Mouse (Mus musculus) embryonic facial prominence, embryonic 10.5 days (tissue): Measurements from ENCODE around the gene Misp. TPM values are rescaled to one million over a fixed set of nuclear protein-coding genes. Genes with fewer than 3 reads are reported as not detected.

Experiments used
- DNase-seq: peaks from one replicate; pipeline ENCODE4 v3.0.0-alpha.2; 2017; ENCODE audit warnings: low spot score
- H3K27ac ChIP-seq: fragments of 300-500 bp; sonication (generic); replicated peaks from 2 replicates; pipeline ENCODE4 v1.5.1; 2016; ENCODE audit warnings: mild to moderate bottlenecking
- H3K27me3 ChIP-seq: fragments of 300-500 bp; sonication (generic); replicated peaks from 2 replicates; pipeline ENCODE4 v1.6.1; 2016; ENCODE audit warnings: low read depth, mild to moderate bottlenecking; ENCODE audit not compliant: poor library complexity, severe bottlenecking
- H3K36me3 ChIP-seq: fragments of 300-500 bp; sonication (generic); replicated peaks from 2 replicates; pipeline ENCODE4 v1.6.1; 2016; ENCODE audit warnings: mild to moderate bottlenecking, moderate library complexity
- H3K4me1 ChIP-seq: fragments of 300-500 bp; sonication (generic); 2 replicates; pipeline ENCODE4 v1.6.1; 2016
- H3K4me3 ChIP-seq: fragments of 300-500 bp; sonication (generic); 2 replicates; pipeline ENCODE4 v1.5.1; 2016; ENCODE audit warnings: mild to moderate bottlenecking, moderate library complexity
- H3K9me3 ChIP-seq: fragments of 300-500 bp; sonication (generic); 2 replicates; pipeline ENCODE4 v1.6.1; 2016; ENCODE audit warnings: mild to moderate bottlenecking
- WGBS: fragments of 180-500 bp; shearing (Covaris S2); methylation state at CpG from one replicate; pipeline ENCODE4 v1.1.7; 2016; 5-methylcytosine and 5-hydroxymethylcytosine counted together
- polyA plus RNA-seq: library from polyadenylated mRNA; unstranded; fragments of >200 nt; fragmentation: Nextera tagmentation; extraction: Ambion mirVana; gene quantifications from 2 replicates; pipeline ENCODE4 v1.2.1, GENCODE M21; 2016

Gene Misp
- polyA plus RNA-seq, 1 experiment from 2014 or later: 2.2 TPM

GRCm38 (mm10) chr10:79783920-79784800 is 36.6 kb upstream of the Misp start:
- 39% methylated on average over 27 of the region's 27 CpGs for WGBS
- peaks cover 28% of the 10 kb centered on the region for H3K4me1 ChIP-seq
- no peak overlapping the region for H3K27ac ChIP-seq
- H3K36me3 ChIP-seq: no peaks in the 10 kb centered on the region
- H3K27me3 ChIP-seq: peaks cover 60% of the 10 kb centered on the region
- no peak overlapping the region for H3K4me3 ChIP-seq
- peak; percentile 70 for DNase-seq
- no peaks in the 10 kb centered on the region for H3K9me3 ChIP-seq

GRCm38 (mm10) chr10:79788386-79789158 is 32.2 kb upstream of the Misp start:
- no peak overlapping the region for H3K4me3 ChIP-seq
- no peak overlapping the region for H3K27ac ChIP-seq
- no peaks in the 10 kb centered on the region for H3K36me3 ChIP-seq
- no peaks in the 10 kb centered on the region for H3K9me3 ChIP-seq
- DNase-seq: peak; percentile 79
- WGBS: 39% methylated on average over 7 of the region's 7 CpGs
- H3K4me1 ChIP-seq: peaks cover 14% of the 10 kb centered on the region
- peaks cover 17% of the 10 kb centered on the region for H3K27me3 ChIP-seq

GRCm38 (mm10) chr10:79789581-79789980 is 31.2 kb upstream of the Misp start:
- Histone ChIP-seq H3K27me3 (peaks cover 7% of the 10 kb centered on the region), H3K4me3 (no peak overlapping the region), H3K36me3 (no peaks in the 10 kb centered on the region), H3K27ac (no peak overlapping the region), H3K4me1 (peaks cover 24% of the 10 kb centered on the region), H3K9me3 (no peaks in the 10 kb centered on the region)
- 61% methylated on average over 2 of the region's 2 CpGs for WGBS
- DNase-seq: no peak

- Histone ChIP-seq H3K27ac (no peak within 1 kb of the TSS), H3K4me3 (no peak within 1 kb of the TSS), H3K27me3 (no peaks in the 10 kb centered on the region; the same call in 1 of the 2 replicates), H3K36me3 (peaks cover 7% of the 10 kb centered on the region), H3K9me3 (no peaks in the 10 kb centered on the region), H3K4me1 (peaks cover 33% of the 10 kb centered on the region)
- WGBS: 84% methylated on average over 4 of the region's 4 CpGs
- DNase-seq: no peak
Measured at GRCm38 (mm10) chr10:79790861-79791260, 29.9 kb upstream of the Misp start, which contains the start of gene Prss57. TSS of gene Prss57 (minus strand) at chr10:79790961.

- no peak for DNase-seq
- WGBS: 79% methylated on average over 5 of the region's 5 CpGs
- H3K27ac ChIP-seq: 0 out of 2 replicates have a peak overlapping the region, but pooled peaks have one; percentile 97
- H3K9me3 ChIP-seq: no peaks in the 10 kb centered on the region
- H3K4me3 ChIP-seq: peak overlapping the region; percentile 95; the same call in 1 of the 2 replicates
- peaks cover 43% of the 10 kb centered on the region for H3K4me1 ChIP-seq
- H3K36me3 ChIP-seq: peaks cover 15% of the 10 kb centered on the region
- no peaks in the 10 kb centered on the region; the same call in 1 of the 2 replicates for H3K27me3 ChIP-seq
Measured at GRCm38 (mm10) chr10:79792339-79793040, 28.3 kb upstream of the Misp start.

- Histone ChIP-seq H3K9me3 (no peaks in the 10 kb centered on the region), H3K4me3 (peak within 1 kb of the TSS; percentile 95), H3K4me1 (peaks cover 50% of the 10 kb centered on the region), H3K27ac (peak within 1 kb of the TSS; percentile 97), H3K27me3 (no peaks in the 10 kb centered on the region; the same call in 1 of the 2 replicates), H3K36me3 (peaks cover 15% of the 10 kb centered on the region)
- WGBS: 5% methylated on average over 51 of the region's 51 CpGs
- peak; percentile 86 for DNase-seq
Measured at GRCm38 (mm10) chr10:79793051-79793737, 27.6 kb upstream of the Misp start, which contains the start of gene Palm. TSS of gene Palm (plus strand) at chr10:79793572.

GRCm38 (mm10) chr10:79793738-79794490 is 26.9 kb upstream of the Misp start:
- H3K9me3 ChIP-seq: no peaks in the 10 kb centered on the region
- H3K4me1 ChIP-seq: peaks cover 52% of the 10 kb centered on the region
- peak; percentile 67 for DNase-seq
- peak overlapping the region; percentile 95 for H3K4me3 ChIP-seq
- peaks cover 16% of the 10 kb centered on the region for H3K36me3 ChIP-seq
- no peaks in the 10 kb centered on the region; the same call in 1 of the 2 replicates for H3K27me3 ChIP-seq
- WGBS: 3% methylated on average over 37 of the region's 38 CpGs
- peak overlapping the region; percentile 97 for H3K27ac ChIP-seq

GRCm38 (mm10) chr10:79794491-79794931 is 26.3 kb upstream of the Misp start:
- peaks cover 51% of the 10 kb centered on the region for H3K4me1 ChIP-seq
- WGBS: 7% methylated on average over 10 of the region's 10 CpGs
- no peaks in the 10 kb centered on the region; the same call in 1 of the 2 replicates for H3K27me3 ChIP-seq
- peak; percentile 46 for DNase-seq
- peak overlapping the region; percentile 95 for H3K4me3 ChIP-seq
- peak overlapping the region; percentile 97 for H3K27ac ChIP-seq
- H3K9me3 ChIP-seq: no peaks in the 10 kb centered on the region
- peaks cover 21% of the 10 kb centered on the region for H3K36me3 ChIP-seq

GRCm38 (mm10) chr10:79795905-79796304 is 24.9 kb upstream of the Misp start:
- Histone ChIP-seq H3K9me3 (no peaks in the 10 kb centered on the region), H3K27ac (no peak overlapping the region), H3K4me1 (peaks cover 51% of the 10 kb centered on the region), H3K4me3 (peak overlapping the region; percentile 11; the same call in 1 of the 2 replicates), H3K27me3 (no peaks in the 10 kb centered on the region), H3K36me3 (peaks cover 33% of the 10 kb centered on the region)
- no peak for DNase-seq
- WGBS: 97% methylated on average over 3 of the region's 3 CpGs

GRCm38 (mm10) chr10:79797326-79797725 is 23.5 kb upstream of the Misp start:
- H3K4me3 ChIP-seq: 0 out of 2 replicates have a peak overlapping the region, but pooled peaks have one; percentile 20
- 48% methylated on average over 15 of the region's 15 CpGs for WGBS
- H3K9me3 ChIP-seq: no peaks in the 10 kb centered on the region
- DNase-seq: peak; percentile 44
- peaks cover 63% of the 10 kb centered on the region for H3K4me1 ChIP-seq
- peak overlapping the region; percentile 51; the same call in 1 of the 2 replicates for H3K27ac ChIP-seq
- H3K27me3 ChIP-seq: no peaks in the 10 kb centered on the region
- H3K36me3 ChIP-seq: peaks cover 37% of the 10 kb centered on the region
